Mouse (Mus musculus) myocyte (in vitro differentiated cells): ENCODE data around the gene Phf12. TPM values are rescaled to one million over a fixed set of nuclear protein-coding genes. Genes with fewer than 3 reads are reported as not detected.

Experiments used
- H3K27me3 ChIP-seq: one replicate; pipeline ENCODE4 v1.6.1; 2011; ENCODE audit not compliant: control insufficient read depth, insufficient read depth, insufficient read length
- H3K36me3 ChIP-seq: one replicate; pipeline ENCODE4 v1.6.1; 2011; ENCODE audit not compliant: control insufficient read depth, insufficient read depth
- H3K4me2 ChIP-seq: one replicate; pipeline ENCODE4 v1.6.1; 2011; ENCODE audit warnings: low read depth, control low read depth
- H3K4me3 ChIP-seq: one replicate; pipeline ENCODE4 v1.5.1; 2011; ENCODE audit warnings: mild to moderate bottlenecking, control low read depth, moderate library complexity
- H3K79me2 ChIP-seq: one replicate; pipeline ENCODE4 v1.6.1; 2011; ENCODE audit not compliant: control insufficient read depth, insufficient read depth
- H3ac ChIP-seq: one replicate; pipeline ENCODE4 v1.6.1; 2011; ENCODE audit not compliant: control insufficient read depth, insufficient read length
- CEBPB ChIP-seq: IDR thresholded peaks from 2 replicates; pipeline ENCODE4 v1.6.1; 2011; ENCODE audit warnings: mild to moderate bottlenecking, moderate library complexity; ENCODE audit not compliant: poor library complexity, insufficient read depth, severe bottlenecking
- E2F4 ChIP-seq: IDR thresholded peaks from one replicate; pipeline ENCODE4 v1.6.1; 2011; ENCODE audit warnings: mild to moderate bottlenecking, control low read depth, moderate library complexity; ENCODE audit not compliant: insufficient read depth
- MAX ChIP-seq: IDR thresholded peaks from one replicate; pipeline ENCODE4 v1.6.1; 2011; ENCODE audit warnings: low read depth, mild to moderate bottlenecking, control low read depth
- MYOD1 ChIP-seq, 3 experiments: IDR thresholded peaks; one replicate each; pipeline ENCODE4 v1.6.1; 2011; ENCODE audit warnings: control low read depth in 2 of 3, low read depth in 2 of 3, mild to moderate bottlenecking in 2 of 3, moderate library complexity in 1 of 3; ENCODE audit not compliant: insufficient read length in 2 of 3, control insufficient read depth in 1 of 3
- MYOG ChIP-seq, 3 experiments: IDR thresholded peaks; one replicate each; pipeline ENCODE4 v1.6.1; 2011; ENCODE audit warnings: control low read depth in 2 of 3, low read depth in 2 of 3, mild to moderate bottlenecking in 2 of 3; ENCODE audit not compliant: insufficient read length in 2 of 3, control insufficient read depth in 1 of 3, insufficient read depth in 1 of 3
- POLR2A ChIP-seq: IDR thresholded peaks from one replicate; pipeline ENCODE4 v1.6.1; 2011; ENCODE audit warnings: low read depth, mild to moderate bottlenecking, control low read depth, moderate library complexity; ENCODE audit not compliant: insufficient read length
- POLR2AphosphoS2 ChIP-seq: IDR thresholded peaks from one replicate; pipeline ENCODE4 v1.6.1; 2011; ENCODE audit warnings: low read depth, control low read depth; ENCODE audit not compliant: insufficient read length
- REST ChIP-seq: IDR thresholded peaks from one replicate; pipeline ENCODE4 v1.6.1; 2011; ENCODE audit warnings: mild to moderate bottlenecking, control low read depth, moderate library complexity; ENCODE audit not compliant: insufficient read depth, insufficient read length
- SRF ChIP-seq: IDR thresholded peaks from one replicate; pipeline ENCODE4 v1.6.1; 2011; ENCODE audit warnings: low read depth; ENCODE audit not compliant: control insufficient read depth, insufficient read length
- TCF12 ChIP-seq: IDR thresholded peaks from one replicate; pipeline ENCODE4 v1.6.1; 2011; ENCODE audit warnings: mild to moderate bottlenecking, control low read depth; ENCODE audit not compliant: poor library complexity, insufficient read depth, severe bottlenecking
- TCF3 ChIP-seq: IDR thresholded peaks from one replicate; pipeline ENCODE4 v1.6.1; 2011; ENCODE audit warnings: low read depth, control low read depth; ENCODE audit not compliant: insufficient read length
- USF1 ChIP-seq: IDR thresholded peaks from one replicate; pipeline ENCODE4 v1.6.1; 2011; ENCODE audit warnings: low read depth, mild to moderate bottlenecking, control low read depth, moderate library complexity
- polyA plus RNA-seq: library from polyadenylated mRNA; unstranded; fragments of >200 nt; fragmentation: generic; extraction: Trizol; gene quantifications from one replicate; pipeline ENCODE4 v1.2.1, GENCODE M21; 2012; ENCODE audit warnings: missing spikeins

Gene Phf12
- polyA plus RNA-seq, 1 experiment = 22.2 TPM

DNA sequence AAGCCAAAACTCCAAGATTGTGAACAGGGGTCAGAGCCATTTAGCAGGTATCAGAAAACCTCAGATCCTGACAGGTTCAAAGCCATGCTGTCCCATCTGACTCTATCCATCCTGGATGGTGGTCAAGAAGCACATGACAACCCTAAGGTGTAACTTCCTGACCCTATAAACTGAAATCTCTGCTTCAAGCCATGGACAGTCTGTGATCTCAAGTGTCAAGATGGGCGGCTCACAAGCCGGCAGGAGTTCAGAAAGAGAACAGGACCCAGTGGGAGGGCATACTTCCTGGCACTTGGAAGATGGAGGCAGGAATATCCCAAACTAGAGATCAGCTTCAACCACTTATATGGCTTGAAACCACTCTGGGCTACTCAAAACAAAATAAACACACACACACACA is 84.1 kb downstream of the Phf12 start:
- no peaks in the 10 kb centered on the region for H3K36me3 ChIP-seq
- no peak overlapping the region for H3ac ChIP-seq
- H3K27me3 ChIP-seq = no peaks in the 10 kb centered on the region
- no peak overlapping the region for H3K4me3 ChIP-seq
- no peaks in the 10 kb centered on the region for H3K79me2 ChIP-seq
- no peak overlapping the region for H3K4me2 ChIP-seq
- TF ChIP-seq SRF (no peak), TCF12 (no peak), MAX (no peak), USF1 (no peak), E2F4 (no peak), MYOD1 (IDR thresholded peaks at IDR 0.05; ENCODE audit: control insufficient read depth in 1 of 3, insufficient read length in 2 of 3, low read depth in 2 of 3) (no peak), POLR2AphosphoS2 (no peak), TCF3 (no peak), REST (no peak), POLR2A (no peak), MYOG (IDR thresholded peaks at IDR 0.05; ENCODE audit: control insufficient read depth in 1 of 3, insufficient read depth in 1 of 3, insufficient read length in 2 of 3, low read depth in 2 of 3) (no peak)

DNA sequence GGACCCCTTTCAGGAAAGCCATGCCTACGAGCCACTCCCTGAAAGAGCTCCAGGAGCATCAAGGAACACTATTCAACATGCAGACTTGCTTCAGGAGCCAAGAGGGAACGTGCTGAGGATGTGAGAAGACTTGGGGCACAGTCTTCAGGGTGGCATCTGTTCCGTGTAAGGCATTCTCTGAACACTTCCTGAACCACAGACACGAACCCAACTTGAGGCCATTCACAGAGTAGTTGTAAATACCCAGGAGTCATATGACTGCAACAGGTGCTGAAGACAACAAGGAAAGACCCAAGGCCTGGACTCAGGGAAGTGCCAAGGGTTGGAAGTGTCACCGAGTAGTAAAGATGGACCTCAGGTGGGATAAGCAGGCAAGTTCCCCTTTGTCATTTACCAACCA is 85.0 kb downstream of the Phf12 start:
- TF ChIP-seq SRF (peak; percentile 10), CEBPB (no peak), POLR2A (no peak), MYOG (IDR thresholded peaks at IDR 0.05; ENCODE audit: control insufficient read depth in 1 of 3, insufficient read depth in 1 of 3, insufficient read length in 2 of 3, low read depth in 2 of 3) (peak in 2 of 3 experiments; percentile 73), MYOD1 (IDR thresholded peaks at IDR 0.05; ENCODE audit: control insufficient read depth in 1 of 3, insufficient read length in 2 of 3, low read depth in 2 of 3) (peak; percentile 10 to 77 (median 57)), POLR2AphosphoS2 (no peak), USF1 (peak; percentile 27), TCF3 (no peak)
- peaks cover 4% of the 10 kb centered on the region for H3K36me3 ChIP-seq

DNA sequence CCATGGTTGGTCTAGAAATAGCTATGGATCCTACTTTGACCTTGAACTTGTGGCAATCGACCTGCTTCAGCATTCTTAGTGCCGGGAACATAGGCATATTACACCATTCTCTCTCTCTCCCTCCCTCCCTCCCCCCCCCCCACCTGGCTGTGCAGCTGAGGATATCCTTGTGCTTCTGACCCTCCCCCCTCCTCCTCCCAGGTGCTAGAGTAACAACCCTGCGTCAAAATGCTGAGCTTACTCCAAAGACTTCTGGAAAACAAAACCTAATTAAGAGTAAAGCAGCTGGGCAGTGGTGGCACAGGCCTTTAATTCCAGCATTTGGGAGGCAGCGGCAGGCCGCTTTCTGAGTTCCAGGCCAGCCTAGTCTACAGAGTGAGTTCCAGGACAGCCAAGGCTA is 86.6 kb downstream of the Phf12 start:
- no peak overlapping the region for H3K4me2 ChIP-seq
- no peaks in the 10 kb centered on the region for H3K27me3 ChIP-seq
- TF ChIP-seq MYOG (IDR thresholded peaks at IDR 0.05; ENCODE audit: control insufficient read depth in 1 of 3, insufficient read depth in 1 of 3, insufficient read length in 2 of 3, low read depth in 2 of 3) = no peak
- no peak for TF ChIP-seq TCF12
- no peak for TF ChIP-seq SRF
- TF ChIP-seq E2F4 = no peak
- TF ChIP-seq TCF3 = no peak
- TF ChIP-seq REST = no peak
- no peak for TF ChIP-seq USF1
- no peak for TF ChIP-seq POLR2AphosphoS2
- no peak for TF ChIP-seq POLR2A
- TF ChIP-seq CEBPB = no peak
- no peak for TF ChIP-seq MAX
- no peak overlapping the region for H3K4me3 ChIP-seq
- H3K36me3 ChIP-seq = peaks cover 6% of the 10 kb centered on the region
- no peaks in the 10 kb centered on the region for H3K79me2 ChIP-seq
- no peak overlapping the region for H3ac ChIP-seq

More for the DNA sequence above, 85.0 kb downstream of the Phf12 start:
- no peak overlapping the region for H3ac ChIP-seq
- H3K4me3 ChIP-seq = no peak overlapping the region
- no peak overlapping the region for H3K4me2 ChIP-seq
- H3K27me3 ChIP-seq = no peaks in the 10 kb centered on the region
- H3K79me2 ChIP-seq = no peaks in the 10 kb centered on the region

DNA sequence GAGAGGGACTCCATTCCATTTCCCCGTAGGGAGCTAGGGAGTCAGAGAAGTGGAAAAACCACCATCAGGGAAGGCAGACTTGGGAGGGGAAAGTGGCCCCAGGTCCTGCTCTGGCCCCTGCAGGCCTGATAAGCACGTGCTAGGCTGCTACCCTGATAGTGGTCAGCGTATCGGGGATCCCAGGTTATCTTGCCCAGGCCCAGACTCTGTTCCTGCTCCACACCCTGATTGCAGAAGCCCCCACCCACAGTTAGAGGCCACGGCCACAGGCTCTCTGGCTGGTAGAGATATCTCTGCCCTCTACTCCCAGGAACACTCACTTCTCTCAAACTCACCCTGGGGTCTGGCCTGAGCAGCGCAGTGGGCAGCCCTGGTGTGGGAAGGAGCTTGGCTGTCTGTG is 87.1 kb downstream of the Phf12 start:
- Histone ChIP-seq H3K4me2 (no peak overlapping the region), H3K36me3 (peaks cover 10% of the 10 kb centered on the region), H3K27me3 (no peaks in the 10 kb centered on the region), H3K4me3 (no peak overlapping the region), H3ac (no peak overlapping the region), H3K79me2 (no peaks in the 10 kb centered on the region)
- TF ChIP-seq TCF12 = no peak
- TF ChIP-seq SRF = no peak
- no peak for TF ChIP-seq MYOD1 (IDR thresholded peaks at IDR 0.05; ENCODE audit: control insufficient read depth in 1 of 3, insufficient read length in 2 of 3, low read depth in 2 of 3)
- no peak for TF ChIP-seq CEBPB
- TF ChIP-seq E2F4 = no peak
- TF ChIP-seq POLR2A = no peak
- TF ChIP-seq REST = no peak
- no peak for TF ChIP-seq TCF3
- no peak for TF ChIP-seq POLR2AphosphoS2
- no peak for TF ChIP-seq MAX
- no peak for TF ChIP-seq MYOG (IDR thresholded peaks at IDR 0.05; ENCODE audit: control insufficient read depth in 1 of 3, insufficient read depth in 1 of 3, insufficient read length in 2 of 3, low read depth in 2 of 3)
- TF ChIP-seq USF1 = no peak

DNA sequence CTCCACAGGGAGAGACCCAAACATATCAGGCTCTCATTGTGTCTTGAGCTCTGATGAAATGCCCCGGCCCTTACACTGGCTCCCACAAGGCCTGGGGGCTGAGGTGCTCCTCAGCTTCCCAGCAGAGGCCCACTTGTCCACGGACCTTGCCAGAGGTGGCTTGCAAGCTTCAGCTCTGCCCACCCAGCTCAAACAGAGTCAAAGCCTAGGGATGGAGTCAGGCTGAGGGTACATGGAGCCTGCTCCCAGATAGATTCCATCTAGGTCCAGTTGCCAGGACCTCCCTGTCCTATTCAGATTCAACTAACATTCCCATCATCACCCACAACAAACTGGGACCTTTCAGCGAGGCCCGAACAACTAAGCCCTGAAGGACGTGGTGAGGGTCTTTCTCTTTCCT is 89.4 kb downstream of the Phf12 start:
- peaks cover 27% of the 10 kb centered on the region for H3K36me3 ChIP-seq
- TF ChIP-seq POLR2AphosphoS2 (peak; percentile 35), POLR2A (no peak)
- H3K4me2 ChIP-seq = no peak overlapping the region
- H3K79me2 ChIP-seq = no peaks in the 10 kb centered on the region
- no peak overlapping the region for H3ac ChIP-seq
- H3K4me3 ChIP-seq = no peak overlapping the region
- no peaks in the 10 kb centered on the region for H3K27me3 ChIP-seq
